Mouse (Mus musculus) cerebellum, postnatal 14 days (tissue): Measurements from ENCODE around the gene Ddx51.

Experiments used
- DNase-seq, 2 experiments: peaks; one replicate each; pipeline ENCODE4 v3.0.0; 2021; ENCODE audit warnings: mixed read lengths in 2 of 2

Gene Ddx51

DNA sequence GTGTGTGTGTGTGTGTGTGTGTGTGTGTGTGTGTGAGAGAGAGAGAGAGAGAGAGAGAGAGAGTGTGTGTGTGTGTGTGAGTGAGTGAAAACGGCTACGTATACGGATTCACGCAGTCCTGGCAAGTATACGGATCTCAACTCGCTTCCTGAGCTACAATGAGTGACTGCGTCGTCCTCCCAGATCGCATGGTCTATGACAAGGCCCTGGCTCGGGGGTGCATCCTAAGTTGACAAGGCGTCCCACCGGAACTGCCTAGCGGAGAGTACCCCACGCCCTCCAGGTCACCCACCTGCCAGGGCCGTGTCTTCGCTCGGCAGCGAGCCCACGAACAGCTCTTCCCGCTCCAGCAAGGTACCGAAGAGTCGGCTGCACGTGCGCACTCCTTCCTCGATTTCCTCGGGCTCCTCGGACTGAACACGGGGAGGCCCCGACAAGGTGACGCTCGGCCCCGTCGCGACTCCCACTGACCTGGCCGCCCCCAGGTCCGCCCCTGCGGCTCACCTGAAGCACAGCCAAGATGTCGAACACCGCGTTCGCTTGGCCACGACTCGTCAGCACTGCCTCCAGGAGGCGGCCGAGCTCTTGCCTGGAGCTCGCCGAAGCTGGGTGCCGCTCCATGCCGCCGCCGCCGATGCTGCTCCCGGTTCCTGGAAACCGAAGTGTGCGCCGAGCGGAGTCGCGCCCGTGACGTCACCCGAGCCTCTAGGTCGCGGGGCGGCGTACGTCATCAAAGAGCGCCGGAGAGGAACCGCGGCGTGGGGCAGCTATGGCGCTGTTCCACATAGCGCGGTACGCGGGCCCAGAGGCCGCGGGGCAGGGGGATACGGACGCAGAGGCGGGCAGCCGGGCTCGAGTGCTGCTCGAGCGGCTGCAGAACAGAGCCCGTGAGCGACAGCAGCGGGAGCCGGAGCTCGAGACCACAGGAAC lies at the start of gene Ddx51, which contains the start of gene Noc4l:
Ddx51 (plus strand) TSS at position 733 of the 930 bp plus-strand sequence.
Noc4l (minus strand) TSS at position 699 of the 930 bp plus-strand sequence.
- DNase-seq, result peak; percentile 99

DNA sequence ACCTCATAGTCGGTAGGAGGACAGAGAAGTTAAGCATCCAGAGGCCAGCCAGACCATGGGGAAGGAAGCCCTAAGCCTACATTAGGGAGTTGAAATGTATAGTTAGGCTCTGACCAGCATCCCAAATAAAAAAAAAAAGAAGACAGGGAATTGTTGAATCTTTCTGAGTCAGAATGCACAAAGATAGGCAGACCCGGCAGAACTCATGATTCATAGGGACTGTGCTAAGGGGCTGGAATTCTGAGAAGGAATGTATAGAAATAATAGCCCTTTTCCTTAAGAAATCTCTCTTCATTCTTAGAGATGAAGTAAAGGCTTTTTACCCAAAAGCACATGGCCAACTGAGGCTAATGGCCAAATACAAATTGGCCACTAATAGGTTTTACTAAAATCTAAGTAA lies 48.9 kb upstream of the Ddx51 start:
- DNase-seq, result no peak

- DNase-seq, result no peak
Observed at GRCm38 (mm10) chr5:110605531-110606221, 47.6 kb upstream of the Ddx51 start.

DNA sequence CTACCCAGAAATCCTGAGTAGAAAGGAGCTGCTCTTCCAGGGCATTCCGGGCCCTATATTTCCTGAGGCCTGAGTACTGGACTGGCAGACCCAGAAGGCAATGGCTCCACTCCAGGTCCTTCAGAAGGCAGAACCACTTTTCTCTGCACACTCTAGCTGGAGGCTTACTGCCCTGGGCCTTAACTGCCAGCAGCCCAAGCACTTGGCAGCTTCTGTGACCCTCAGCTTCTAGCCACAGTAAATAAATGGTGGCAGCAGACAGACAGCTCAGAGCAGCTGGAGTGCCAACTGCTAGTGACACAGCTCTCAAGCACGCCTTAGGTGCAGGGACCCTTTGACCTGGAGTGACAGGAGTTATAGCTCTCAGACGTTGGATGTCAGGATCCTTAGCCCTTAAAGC lies 45.5 kb upstream of the Ddx51 start:
- DNase-seq, result peak in 1 of 2 experiments; percentile 40

GRCm38 (mm10) chr5:110608336-110608735 lies 44.9 kb upstream of the Ddx51 start:
- DNase-seq, result no peak

DNA sequence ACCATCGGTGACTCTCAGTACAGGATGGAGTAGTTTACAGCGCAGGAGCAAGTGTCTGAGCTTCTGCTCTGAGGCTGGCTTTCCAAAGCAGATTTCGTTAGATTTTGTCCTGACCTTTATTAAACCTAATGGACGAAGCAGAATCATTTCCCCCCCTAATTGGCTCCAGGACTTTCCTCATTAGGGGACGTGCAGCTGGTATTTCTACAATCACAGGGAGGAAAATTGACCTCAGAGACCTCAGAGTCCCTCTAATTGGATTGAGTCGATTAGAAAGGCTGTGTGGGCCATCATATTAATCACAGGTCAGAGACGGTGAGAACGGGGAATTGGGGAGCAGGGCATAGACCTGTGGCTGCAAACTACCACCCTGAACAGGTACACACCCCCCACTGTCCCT lies 44.3 kb upstream of the Ddx51 start:
- DNase-seq, result no peak

GRCm38 (mm10) chr5:110609425-110609824 lies 43.8 kb upstream of the Ddx51 start:
- no peak for DNase-seq

DNA sequence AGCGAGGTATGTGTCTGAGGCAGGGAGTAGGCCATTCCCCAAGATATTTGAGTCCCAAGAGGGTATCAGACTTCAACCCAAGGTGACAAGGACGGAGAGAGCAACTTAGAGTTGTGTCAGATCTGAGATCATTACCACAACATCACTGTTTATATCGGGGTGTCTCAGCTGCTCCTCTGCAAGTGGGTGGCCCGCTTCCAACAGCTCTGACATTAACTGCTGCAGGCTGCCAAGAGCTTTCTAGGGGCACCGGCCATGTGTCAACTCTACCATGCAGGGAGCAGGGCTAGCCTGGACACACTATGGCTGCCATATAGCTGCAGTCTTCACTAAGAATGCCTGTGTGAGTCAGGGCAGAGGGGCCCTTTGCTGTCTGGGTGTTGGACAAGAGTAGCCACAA lies 43.4 kb upstream of the Ddx51 start:
- DNase-seq, result no peak

DNA sequence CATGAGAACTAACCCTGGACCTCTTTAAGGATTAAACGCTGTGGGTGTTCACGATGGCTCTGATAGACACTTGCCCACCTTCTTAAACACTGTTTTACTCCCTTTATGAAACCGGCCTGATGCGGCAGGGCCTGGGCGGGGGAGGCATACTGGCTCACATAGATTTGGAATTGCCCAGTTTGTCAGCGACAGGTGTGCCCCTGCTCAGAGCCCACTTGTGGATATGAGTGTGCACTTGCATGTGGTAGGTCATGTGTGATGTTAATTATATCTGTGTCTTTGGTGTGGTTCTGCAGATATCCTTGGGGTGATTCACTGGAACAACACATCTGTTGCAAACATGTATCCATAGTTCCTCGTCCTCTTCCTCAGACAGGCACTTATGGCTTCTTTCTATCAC lies 42.8 kb upstream of the Ddx51 start:
- no peak for DNase-seq

GRCm38 (mm10) chr5:110611435-110612158 lies 41.7 kb upstream of the Ddx51 start:
- DNase-seq, result peak in 1 of 2 experiments; percentile 53

- no peak for DNase-seq
Observed at GRCm38 (mm10) chr5:110619226-110619625, 34.0 kb upstream of the Ddx51 start.

DNA sequence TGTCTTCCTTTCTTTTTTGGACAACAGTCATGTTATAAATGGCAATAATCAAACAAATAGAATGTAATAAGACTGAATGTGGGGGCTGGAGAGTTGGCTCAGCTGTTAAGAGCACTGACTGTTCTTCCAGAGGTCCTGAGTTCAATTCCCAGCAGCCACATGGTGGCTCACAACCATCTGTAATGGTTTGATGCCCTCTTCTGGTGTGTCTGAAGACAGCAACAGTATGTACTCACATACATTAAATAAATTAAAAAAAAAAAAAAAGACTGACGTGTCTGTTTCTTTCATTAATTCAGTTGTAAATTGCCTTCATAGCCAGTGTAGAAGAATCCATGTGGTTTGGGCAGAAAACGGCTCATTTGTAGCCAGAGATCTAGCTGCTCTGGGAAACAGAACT lies 28.9 kb upstream of the Ddx51 start:
- DNase-seq, result no peak

GRCm38 (mm10) chr5:110627351-110627750 lies 25.9 kb upstream of the Ddx51 start:
- no peak for DNase-seq

GRCm38 (mm10) chr5:110628156-110628555 lies 25.1 kb upstream of the Ddx51 start:
- peak; percentile 59 to 62 for DNase-seq

- DNase-seq, result peak; percentile 50 to 59
Observed at GRCm38 (mm10) chr5:110629525-110630120, 23.6 kb upstream of the Ddx51 start.

- DNase-seq, result peak; percentile 26 to 57
Observed at GRCm38 (mm10) chr5:110635951-110636707, 17.1 kb upstream of the Ddx51 start.

GRCm38 (mm10) chr5:110638306-110639074 lies 14.8 kb upstream of the Ddx51 start:
- no peak for DNase-seq

DNA sequence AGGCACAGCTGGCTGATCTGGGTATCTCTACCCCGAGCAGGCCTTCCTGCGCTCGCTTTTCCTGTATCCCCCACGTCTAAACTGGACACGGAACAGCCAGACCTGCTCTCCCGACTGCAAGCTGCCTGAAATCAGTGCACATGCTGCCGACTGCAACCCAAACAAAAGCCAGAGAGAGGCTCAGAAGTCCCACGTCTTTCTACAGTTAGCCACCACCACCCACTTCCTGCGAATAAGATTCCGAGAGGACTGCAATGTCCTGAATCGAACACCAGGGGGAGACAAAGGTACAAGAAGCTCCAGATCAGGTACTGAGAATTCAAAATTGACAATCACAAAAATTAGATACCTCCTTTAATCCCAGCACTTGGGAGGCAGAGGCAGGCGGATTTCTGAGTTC lies 13.8 kb upstream of the Ddx51 start:
- DNase-seq, result peak; percentile 77 to 83

DNA sequence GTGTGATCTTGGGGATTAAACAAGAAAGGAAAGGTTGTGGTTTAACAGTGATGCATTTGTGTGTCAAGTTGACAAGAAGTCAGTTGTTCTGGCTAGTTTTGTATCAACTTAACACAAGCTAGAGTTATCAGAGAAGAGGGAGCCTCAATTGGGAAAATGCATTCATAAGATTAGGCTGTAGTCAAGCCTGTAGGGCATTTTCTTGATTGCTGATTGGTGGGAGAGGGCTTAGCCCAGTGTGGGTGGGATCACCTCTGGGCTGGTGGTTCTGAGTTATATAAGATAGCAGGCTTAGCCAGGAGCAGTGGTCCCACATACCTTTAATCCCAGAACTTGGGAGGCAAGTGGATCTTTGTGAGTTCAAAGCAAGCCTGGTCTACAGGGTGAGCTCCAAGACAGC lies 6.9 kb upstream of the Ddx51 start:
- DNase-seq, result no peak

DNA sequence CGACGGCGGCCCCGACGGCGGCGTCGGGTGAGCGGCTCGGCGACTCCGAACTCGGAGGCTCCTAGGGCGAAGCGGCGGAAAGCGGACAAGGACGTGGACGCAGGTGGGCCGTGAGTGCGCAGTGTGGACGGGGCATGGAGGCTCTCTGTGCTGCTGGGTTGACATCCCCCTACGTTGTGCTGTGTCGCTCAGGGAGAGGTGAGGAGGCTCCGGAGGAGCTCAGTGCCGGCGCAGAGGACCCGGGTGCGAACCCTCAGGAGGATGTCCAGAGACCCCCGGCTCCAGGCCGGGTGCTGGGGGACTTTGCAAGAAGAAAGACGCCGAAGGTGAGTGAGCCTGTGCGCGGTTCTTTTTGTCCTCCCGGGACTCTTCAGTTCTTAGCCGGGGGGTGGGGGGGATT lies 435 bp downstream of the Ddx51 start:
- no peak for DNase-seq

DNA sequence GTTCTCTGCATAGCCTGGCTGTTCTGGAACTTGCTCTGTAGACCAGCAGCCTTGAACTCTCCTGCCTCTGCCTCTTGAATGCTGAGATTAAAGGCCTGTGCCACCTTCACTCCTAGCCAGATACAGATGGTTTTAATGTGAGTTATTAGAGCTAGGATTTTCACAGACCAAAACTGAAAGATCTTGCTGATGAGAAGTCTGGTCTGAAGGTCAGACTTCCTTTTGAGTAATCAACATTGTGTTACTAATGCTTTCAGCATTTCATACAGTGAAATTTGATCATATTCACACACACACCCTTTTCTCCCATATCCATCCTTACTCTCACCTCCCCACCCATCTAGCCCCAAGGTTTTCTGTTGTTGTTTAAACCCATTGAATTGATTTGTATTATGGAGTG lies 6.4 kb downstream of the Ddx51 start:
- no peak for DNase-seq
